Mouse (Mus musculus) frontal cortex, postnatal 14 days (tissue): ENCODE results near the gene Opn1sw.
"Not testable (repeated sequence)": the region's sequence is repeated elsewhere in the genome, so short reads cannot be mapped to it uniquely, and the experiment has no call there.

Source experiments
- DNase-seq, 2 experiments: peaks; one replicate each; pipeline ENCODE4 v3.0.0; 2022; ENCODE audit warnings: low spot score in 2 of 2

Opn1sw gene

DNA sequence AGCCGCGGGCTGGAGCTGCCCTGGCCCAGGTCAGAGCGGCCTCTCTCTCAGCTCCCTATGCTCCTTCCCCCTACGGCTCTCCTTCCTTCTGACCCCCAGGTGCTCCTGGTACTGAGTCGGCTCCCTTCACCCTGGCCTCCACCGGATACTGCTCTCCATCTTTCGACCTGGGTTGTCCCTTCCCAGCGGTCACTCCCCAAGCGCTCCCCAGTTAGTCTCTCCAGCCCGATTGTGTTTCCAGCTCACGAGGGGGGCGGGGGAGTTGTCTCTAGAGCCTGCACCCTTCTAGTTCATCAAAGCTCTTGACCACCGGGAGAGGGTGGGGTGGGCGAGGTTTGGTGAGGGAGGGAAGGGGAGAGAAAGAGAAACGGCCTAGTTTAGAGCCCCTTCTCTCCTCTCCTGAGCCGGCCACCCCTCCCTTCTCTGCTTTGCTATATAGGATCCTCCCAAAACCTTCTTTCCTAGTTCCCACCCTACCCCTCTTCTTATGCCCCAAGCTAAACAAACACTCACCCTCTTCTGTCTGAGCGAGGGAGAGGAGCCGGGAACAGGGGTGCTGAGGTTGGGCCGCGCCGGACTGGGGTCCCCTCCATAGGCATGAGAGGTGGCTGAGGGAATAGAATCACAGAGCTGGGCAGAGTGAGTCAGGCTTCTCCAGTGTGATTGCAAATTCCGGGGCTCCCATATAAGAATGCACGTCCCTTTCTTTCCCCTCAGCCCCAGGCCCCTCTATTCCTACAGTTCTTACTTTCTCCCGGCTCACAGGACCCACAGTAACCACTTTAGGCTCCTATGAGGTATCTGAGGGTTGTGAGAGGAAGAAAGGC is 8.7 kb upstream of the Opn1sw start:
- peak in 1 of 2 experiments; percentile 14 for DNase-seq

DNA sequence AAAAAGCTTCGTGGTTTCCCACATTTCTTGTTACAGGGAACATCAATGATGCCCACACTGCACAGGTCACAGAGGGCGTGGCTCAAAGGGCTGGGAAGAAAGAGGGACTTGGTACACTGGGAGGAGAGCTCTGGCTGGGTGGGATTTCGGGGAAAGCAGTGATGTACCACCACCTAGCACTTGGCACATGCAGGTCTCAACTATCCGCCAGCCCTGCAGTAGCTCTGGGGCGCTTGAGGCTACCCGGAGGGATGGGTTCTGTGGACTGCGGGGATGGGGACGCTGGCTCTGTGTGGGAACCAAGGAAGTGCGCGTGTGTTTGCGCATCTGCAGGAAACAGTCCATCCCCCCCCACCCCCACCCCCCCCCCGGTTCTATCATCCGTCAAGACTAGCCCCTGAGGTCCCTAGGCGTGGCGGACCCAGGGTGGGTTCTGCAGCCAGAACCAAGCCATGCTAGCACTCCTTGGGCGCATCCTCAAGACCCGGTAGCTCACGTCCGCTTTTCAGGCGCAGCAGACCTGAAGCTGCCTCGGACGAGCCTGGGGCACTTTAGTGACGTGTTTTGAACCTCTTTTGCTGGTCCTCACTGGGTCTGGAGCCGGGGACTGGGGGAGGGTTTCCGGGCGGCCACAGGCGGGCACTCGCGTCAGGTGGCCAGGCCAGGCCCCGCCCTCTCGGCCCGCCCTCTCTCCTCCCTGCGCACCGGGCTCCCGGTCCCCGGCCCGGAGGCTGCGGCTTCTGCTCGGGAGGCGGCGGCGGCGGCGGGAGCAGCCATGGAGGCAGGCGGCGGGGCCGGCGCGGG is 7.8 kb upstream of the Opn1sw start, which contains the start of gene Ccdc136:
Gene Ccdc136, plus strand, starts transcription at position 400 of the 804 bp plus-strand sequence.
- peak; percentile 52 to 63 for DNase-seq

DNA sequence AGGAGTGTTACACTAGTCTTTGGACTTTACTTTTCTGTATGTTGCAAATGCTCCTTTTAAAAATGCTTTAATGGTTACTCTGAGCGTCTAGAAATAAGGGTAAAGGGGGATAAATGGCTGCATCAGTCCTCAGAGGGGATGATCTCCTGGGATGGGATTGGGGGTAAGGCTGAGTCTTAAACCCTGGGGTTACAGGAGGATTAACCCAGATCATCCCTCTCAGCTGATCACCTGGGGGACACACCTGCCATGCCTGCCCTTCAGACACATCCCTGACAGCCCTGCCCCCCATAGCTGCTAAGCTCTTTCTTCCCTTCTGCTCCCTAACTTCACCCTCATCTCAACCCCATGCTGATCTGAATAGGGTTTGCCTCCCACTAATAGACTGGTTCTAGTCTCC is 6.0 kb upstream of the Opn1sw start:
- DNase-seq: no peak

DNA sequence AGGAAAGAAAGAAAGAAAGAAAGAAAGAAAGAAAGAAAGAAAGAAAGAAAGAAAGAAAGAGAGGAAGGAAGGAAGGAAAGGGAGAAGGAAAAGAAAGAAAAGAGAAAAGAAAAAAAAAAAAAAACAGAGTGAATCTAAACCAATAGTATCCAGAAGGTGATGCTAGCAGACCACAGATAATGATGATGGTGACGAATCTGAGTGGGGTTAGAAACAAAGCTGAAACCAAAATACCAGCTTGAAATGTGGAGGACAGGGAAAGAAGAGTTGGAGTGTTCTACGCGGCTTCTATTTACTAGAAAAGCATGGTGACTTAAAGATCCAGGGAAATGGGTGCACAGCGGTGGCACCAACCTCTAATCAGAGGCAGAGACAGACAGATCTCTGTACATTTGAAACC is 3.5 kb upstream of the Opn1sw start:
- DNase-seq: no peak

DNA sequence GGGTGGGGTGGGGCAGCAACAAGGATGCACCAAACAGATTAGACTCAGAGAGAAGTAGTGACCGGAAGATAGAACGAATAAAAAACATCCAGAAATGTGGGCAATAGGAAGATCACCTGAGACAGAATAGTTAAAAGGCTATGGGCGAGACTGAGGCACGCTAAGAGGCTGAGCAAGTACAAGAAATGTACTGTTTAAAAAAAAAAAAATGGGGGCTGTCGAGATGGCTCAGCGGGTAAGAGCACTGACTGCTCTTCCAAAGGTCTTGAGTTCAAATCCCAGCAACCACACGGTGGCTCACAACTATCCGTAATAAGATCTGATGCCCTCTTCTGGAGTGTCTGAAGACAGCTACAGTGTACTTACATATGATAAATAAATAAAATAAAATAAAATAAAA is 3.0 kb upstream of the Opn1sw start:
- not testable (repeated sequence) for DNase-seq

DNA sequence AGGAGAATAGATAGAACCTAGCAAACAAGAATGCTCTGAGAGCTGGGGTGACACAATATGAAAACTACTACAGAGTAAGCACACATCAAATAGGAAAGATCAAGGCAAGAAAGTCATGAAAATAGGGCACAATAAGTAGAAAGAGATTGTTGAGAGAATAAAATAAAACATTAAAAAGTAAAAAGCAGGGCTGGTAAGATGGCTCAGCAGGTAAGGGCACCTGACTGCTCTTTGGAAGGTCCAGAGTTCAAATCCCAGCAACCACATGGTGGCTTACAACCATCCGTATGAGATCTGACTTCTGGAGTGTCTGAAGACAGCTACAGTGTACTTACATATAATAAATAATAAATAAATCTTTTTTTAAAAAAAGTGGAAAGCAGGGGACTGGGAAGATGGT is 2.2 kb upstream of the Opn1sw start:
- DNase-seq: not testable (repeated sequence)

DNA sequence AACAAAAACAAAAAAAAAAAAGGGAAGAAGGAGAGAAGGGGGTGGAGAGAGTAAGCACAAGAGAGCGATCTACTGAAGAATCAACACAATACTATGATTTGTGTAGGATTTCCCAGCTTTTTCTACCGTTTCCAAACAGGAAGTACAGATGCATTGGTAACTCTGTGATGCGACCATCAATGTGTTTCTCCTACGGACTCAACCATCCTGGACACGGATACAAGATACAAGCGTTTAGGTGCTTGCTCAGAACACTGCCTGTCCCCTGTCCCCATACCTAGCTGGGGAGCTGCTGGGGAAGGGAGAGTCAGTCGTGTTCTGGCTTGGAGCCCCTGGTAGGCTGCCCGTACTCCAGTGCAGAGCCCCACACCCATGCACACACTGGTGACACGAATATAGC is 1.2 kb upstream of the Opn1sw start:
- DNase-seq: no peak

DNA sequence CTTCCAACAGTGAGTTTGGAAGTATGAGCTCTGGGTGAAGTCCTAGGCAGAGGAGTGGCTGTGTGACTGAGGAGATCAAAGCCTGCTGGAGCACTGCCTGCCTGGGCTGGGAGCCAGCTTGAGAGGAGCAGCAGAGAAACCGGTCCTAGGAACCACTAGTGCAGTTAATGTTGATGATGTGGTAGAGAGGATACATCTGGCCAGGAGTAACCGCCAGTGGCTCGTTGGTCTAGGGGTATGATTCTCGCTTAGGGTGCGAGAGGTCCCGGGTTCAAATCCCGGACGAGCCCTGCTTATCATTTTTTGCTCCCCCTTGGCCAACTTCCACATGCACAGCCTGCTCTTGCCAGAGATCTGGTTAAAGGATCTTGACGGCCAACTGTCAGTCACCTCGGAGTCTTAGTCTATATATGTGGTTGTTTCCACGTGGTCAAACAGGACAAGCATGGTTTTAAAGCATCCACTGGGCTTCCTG is 375 bp upstream of the Opn1sw start:
- DNase-seq: peak; percentile 76

DNA sequence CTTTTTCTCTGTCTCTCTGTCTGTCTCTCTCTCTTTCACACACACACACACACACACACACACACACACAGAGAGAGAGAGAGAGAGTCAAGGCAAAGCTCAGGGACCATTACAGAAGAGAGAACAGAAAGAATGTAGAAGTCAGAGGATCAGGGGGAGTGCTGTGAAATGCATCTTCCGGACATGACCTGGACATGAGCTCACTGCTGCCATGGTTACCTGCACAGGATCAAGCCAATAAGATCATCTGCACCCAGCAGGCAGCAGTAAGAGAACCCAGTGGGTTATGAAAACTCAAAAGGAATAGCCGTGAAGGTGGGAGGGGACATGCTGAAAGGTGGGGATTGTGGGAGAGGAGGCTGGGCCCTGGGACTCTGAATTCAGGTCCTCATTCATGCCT is 5.8 kb downstream of the Opn1sw start:
- no peak for DNase-seq

DNA sequence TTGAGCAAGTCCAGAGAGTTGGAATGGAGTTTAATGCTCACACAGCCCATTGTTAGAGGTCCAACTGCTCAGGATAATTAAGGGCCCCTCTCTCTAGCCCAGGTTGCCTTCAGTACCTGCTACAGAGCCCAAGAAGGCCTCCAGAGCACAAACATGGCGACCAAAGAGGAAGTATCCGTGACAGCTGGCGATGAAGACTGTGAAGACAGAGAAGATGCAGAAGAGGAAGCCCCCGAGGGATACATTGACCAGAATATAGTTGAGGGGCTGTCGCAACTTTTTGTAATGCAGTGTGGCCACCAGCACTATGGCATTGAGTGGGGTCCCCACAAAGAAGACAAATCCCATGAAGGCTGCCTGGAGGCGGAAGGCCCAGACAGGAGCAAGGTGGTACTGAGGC is 8.3 kb downstream of the Opn1sw start:
- no peak for DNase-seq

DNA sequence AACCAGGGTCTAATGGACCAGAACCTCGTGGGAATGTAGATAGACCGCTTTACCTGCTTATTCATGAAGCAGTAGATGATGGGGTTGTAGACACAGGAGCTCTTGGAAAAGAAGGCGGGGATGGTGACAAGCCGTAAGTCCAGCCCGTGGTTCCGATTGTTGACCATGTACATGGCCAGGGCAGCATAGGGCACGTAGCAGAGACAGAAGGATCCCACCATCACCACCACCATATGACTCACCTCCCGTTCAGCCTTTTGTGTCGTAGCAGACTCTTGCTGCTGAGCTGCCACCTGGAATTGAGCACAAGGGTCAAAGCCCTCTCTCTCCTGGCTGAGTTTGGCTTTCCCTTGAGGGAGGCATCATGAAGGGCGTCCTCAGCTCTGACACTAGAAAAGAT is 9.6 kb downstream of the Opn1sw start:
- no peak for DNase-seq

DNA sequence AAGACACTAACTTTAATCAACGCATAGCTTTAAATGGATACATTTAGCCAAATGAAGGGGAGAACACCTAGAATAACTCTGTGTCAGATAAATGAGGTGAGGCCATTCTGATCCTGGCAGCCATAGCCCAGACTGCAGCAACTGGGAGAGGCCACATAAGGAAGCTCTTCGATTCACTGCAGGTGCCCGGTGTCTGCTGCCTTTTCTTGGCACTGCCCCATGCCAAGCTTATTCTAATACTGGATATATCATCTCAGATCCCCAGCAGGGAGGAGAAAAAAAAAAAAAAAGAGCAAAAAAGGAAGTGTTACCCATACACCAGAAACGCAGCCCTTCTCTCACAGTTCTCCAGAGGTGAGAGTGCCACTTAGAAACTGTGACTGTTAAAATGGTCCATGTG is 10.9 kb downstream of the Opn1sw start:
- no peak for DNase-seq

DNA sequence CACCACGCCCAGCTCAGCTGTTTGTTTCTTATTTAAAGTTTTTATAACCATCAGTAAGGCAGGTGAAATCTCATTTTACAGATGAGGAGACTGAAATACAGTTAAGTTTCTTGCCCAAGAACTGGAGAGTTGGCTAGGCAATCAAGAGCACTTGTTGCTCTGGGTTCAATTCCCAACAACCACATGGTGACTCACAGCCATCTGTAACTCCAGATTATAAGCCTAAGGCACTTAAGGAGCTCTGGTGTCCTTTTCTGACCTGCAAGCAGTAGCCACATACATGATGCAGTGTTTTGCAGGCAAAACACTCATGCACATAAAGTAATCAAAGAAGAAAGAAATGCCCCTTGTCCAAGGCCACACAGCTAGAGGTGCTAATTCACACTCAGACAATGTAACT is 23.0 kb downstream of the Opn1sw start:
- no peak for DNase-seq

DNA sequence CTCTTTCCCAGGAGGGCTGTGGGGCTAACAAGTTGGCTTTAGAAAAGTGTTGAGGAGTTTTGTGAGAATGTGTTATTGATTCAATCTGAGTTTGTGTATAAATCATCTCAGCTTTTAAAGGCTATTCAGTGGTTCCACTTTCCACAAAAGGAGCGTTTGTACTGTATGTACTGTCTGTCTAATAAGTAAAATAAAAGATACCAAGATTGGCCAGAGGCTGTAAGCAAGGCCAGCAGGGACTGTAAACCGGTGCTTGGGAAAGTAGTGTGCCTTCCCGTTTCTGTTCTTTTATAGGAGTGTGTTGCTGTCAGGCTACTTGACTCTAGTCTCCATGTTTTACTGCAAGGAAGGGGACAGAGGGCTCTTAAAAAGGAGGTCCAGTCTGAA is 25.1 kb downstream of the Opn1sw start:
- DNase-seq: no peak

DNA sequence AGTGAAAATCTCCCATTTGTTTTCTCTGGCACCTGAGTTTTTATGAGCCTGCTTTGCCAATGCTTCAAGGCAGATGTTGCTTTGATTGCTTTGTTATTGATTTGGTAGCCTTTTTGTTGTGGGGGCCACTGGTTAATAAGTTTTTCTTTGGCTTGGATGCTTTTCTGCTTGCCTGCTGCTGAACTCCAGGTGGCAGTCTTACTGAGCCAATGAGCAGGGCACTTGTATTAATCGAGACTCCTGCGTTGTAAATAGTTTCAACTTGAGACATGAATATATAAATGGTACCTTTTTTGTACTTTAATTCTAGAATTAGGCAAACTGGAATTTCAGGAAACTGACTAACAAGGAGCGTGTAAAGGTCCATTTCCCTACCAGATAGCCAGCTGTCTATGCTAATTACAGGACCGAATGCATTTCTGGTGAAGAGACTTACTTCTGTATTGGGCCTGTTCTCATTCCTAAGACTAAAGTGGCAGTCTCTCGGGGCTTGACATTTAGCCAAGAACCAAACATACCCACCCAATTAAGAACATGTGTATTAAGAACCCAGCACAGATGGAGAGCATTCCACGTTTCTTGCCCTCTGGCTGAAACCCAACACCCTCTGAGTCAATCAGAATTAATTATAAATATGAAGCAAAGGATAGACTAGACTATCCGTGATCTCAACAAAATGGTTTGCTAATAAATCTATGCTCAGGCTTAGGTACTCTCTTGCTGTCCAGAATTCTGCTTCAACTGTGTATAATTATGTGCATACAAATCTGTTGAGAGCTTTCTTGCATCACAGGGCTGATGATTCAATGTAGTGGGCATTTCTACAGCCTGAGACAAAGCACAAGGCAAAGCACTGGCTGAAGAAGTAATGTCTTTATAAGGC is 25.8 kb downstream of the Opn1sw start:
- DNase-seq: no peak

DNA sequence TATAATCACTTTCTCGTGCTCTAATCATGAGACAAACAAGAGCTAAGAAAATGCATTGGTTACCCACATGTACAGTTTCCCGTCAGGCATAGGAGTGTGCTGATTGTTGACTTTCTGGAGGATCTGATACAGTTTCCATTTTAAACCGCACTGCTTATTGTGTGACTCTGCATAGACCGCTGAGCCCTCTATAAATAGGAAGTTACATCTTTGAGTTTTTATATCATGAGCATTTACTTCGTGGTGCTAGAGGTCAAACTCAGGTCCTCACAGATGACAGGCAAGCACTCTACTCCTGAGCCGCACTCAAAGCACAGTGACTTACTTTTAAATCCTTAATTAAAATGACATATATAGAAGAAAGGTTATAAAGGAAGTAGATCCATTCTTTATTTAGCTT is 28.1 kb downstream of the Opn1sw start:
- no peak for DNase-seq

DNA sequence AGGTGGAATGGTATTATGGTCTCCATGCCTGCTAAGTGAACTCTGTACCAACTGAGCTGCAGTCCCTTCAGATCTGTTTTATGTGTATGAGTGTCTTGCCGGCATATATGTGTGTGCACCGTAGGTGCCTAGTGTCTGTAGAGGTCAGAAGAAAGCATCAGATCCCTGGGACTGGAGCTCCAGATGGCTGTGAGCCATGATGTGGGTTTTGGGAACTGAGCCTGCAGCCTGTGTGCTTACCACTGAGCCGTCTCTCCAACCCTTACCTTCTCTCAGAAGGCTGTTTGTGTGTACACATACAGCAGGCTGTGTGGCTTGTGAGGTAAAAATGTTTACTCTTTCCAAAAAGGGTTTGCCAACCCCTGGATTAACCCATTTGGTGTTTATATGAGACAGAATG is 28.9 kb downstream of the Opn1sw start:
- no peak for DNase-seq

DNA sequence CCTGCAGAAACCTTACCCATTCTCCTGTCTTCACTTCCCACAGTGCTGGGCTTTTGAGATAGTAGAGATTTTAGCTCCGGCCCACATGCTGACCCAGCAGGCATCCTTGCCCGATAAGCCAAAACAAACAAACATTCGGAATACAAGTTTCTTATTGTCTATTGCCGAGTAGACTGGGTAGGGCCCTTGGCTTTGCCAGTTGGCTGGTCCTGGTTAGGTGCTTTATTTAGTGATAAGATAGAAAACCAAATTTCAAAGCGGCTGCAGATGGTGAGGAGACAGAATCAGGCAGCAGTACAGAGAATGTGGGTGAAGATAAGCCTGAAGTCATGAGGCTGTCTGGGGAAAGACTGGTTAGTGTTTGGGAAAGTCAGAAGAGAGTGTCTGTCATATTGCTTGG is 35.5 kb downstream of the Opn1sw start:
- no peak for DNase-seq

DNA sequence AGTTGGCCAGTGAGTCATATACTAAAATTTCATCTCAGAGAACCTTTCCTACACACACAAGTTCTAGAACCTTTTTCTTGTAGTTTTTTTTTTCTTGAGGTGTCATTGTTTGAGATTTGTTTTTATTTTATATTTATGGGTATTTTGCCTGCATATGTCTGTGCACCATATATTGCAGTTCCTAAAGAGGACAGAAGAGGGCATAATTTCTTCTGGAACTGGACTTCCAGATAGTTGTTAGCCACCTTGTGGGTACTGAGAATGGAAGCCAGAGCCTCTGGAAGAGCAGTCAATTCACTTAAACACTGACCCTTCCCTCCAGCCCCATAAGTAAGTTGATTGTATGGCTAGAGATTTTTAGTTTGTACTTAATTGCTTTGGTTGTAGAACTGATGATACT is 36.7 kb downstream of the Opn1sw start:
- DNase-seq: no peak

DNA sequence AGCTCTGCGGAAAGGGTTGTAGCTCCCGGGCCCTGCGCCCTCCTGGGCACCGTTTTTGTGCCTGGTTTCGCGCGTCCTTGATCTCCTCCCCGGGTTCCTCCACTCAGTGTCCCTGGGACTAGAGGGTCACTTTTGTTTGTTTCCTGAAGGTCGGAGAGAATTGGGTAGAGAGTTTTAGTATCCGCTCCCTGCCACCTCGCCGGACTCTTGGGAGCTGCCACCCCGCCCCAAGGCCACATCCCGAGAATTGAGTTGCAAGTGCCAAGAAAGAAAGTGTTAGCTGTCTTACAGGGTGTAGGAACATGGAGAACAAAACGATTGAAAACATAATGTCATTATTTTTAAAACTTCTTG is 39.9 kb downstream of the Opn1sw start:
- no peak for DNase-seq

DNA sequence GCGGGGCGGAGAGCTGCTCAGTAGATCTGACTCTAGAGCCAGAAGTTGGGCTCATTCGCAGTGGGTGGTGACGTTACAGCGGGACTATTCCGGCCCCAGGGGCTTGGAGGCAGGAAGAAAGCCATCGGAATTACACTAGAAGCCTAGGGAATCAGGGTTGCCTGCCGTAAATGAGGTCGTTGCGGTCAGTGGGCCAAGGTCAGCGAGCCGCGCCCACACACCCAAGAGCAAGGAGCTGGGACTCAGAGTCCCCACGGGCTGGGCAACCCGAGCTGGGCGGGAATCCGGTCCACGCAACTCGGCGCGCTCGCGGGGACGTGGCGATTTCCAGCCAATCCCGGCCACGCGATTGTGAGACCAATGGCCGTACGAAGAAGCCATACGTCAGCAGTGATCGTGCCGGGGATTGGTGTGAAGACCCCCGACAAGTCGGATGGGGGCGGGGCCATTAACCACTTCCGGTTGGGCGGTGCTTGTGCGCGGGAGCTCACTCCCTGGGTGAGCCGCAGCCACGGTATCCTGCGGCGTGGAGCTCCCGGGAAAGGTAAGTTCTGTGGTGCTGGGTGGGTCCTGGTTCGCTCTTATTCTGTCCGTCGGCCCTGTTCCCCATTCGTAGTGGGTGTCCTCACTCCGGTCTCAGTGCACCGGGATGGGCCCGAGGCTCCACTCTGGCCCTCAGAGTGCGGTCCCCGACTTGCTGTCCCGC is 40.5 kb downstream of the Opn1sw start, which contains the start of gene Calu:
Gene Calu, plus strand, starts transcription at position 405 of the 706 bp plus-strand sequence.
- peak; percentile 98 to 100 for DNase-seq
